In genomic region chr11:86586868-86587792, GRCm38 (mm10) we compare ENCODE assay signal across 8 mouse cellular contexts. TPM values are rescaled to one million over a fixed set of nuclear protein-coding genes. Genes with fewer than 3 reads are reported as not detected.
A peak's percentile ranks its signal among the peaks of the same experiment; 100 is the strongest.
DNase-seq lines count a peak whose midpoint lies in the region; ATAC-seq and TF ChIP-seq lines count a peak whose summit lies in the region.

No protein-coding gene starts in this region.

- H3K27ac ChIP-seq in forebrain, embryonic 10.5 days: peak overlapping the region; percentile 73
- H3K27ac ChIP-seq in forebrain, embryonic 13.5 days: no peak overlapping the region
- peak overlapping the region; percentile 96 for H3K27ac ChIP-seq in brown adipose tissue, adult 24 weeks (replicated peaks; ENCODE audit: low read depth, low read length)
- peak overlapping the region; percentile 94 for H3K27ac ChIP-seq in lung, embryonic 16.5 days (ENCODE audit: low read length)
- H3K27ac ChIP-seq in small intestine, adult 2 months (ENCODE audit: insufficient read depth, low read depth, low read length): peak overlapping the region; percentile 99

- H3K36me3 ChIP-seq in forebrain, embryonic 10.5 days (replicated peaks): peaks cover 4% of the 10 kb centered on the region; the same call in 1 of the 2 replicates
- H3K36me3 ChIP-seq in forebrain, embryonic 13.5 days (ENCODE audit: poor library complexity, severe bottlenecking): 0 out of 2 replicates have a peak, but pooled peaks cover 5% of the 10 kb centered on the region
- no peaks in the 10 kb centered on the region for H3K36me3 ChIP-seq in lung, embryonic 16.5 days (ENCODE audit: control insufficient read depth, insufficient read depth, low read length)
- peaks cover 23% of the 10 kb centered on the region for H3K36me3 ChIP-seq in small intestine, adult 2 months (ENCODE audit: control insufficient read depth, insufficient read depth, low read length)

- no peak overlapping the region for H3K4me2 ChIP-seq in forebrain, embryonic 13.5 days
- H3K4me2 ChIP-seq in lung, embryonic 16.5 days (ENCODE audit: low read depth, low read length): peak overlapping the region; percentile 77

- peak; percentile 90; the same call in 1 of the 2 replicates for TF ChIP-seq POLR2A in small intestine, adult 2 months (IDR thresholded peaks at IDR 0.05; ENCODE audit: low read depth, low read length)

- 13% methylated on average over 15 of the region's 15 CpGs for WGBS in forebrain, embryonic 10.5 days
- 18% methylated on average over 15 of the region's 15 CpGs for WGBS in forebrain, embryonic 13.5 days
- WGBS in lung, embryonic 16.5 days: 2% methylated on average over 15 of the region's 15 CpGs
- WGBS in small intestine, adult 2 months: under 1% methylated on average over 15 of the region's 15 CpGs

- no peak overlapping the region for H3K9ac ChIP-seq in forebrain, embryonic 13.5 days
- peak overlapping the region; percentile 83 for H3K9ac ChIP-seq in lung, embryonic 16.5 days (ENCODE audit: low read length)

- no peak for ATAC-seq in forebrain, embryonic 13.5 days
- ATAC-seq in lung, embryonic 16.5 days (ENCODE audit: low read depth): peak; percentile 92
- ATAC-seq in frontal cortex, adult (ENCODE audit: low TSS enrichment): no peak

- no peaks in the 10 kb centered on the region; the same call in 1 of the 2 replicates for H3K27me3 ChIP-seq in forebrain, embryonic 10.5 days (ENCODE audit: poor library complexity, severe bottlenecking)
- H3K27me3 ChIP-seq in forebrain, embryonic 13.5 days: no peaks in the 10 kb centered on the region
- no peaks in the 10 kb centered on the region for H3K27me3 ChIP-seq in lung, embryonic 16.5 days (ENCODE audit: control insufficient read depth, insufficient read depth, low read depth, low read length)
- H3K27me3 ChIP-seq in small intestine, adult 2 months (ENCODE audit: control insufficient read depth, insufficient read depth, low read length): no peaks in the 10 kb centered on the region

- peak overlapping the region; percentile 37 for H3K4me3 ChIP-seq in forebrain, embryonic 10.5 days
- no peak overlapping the region for H3K4me3 ChIP-seq in forebrain, embryonic 13.5 days
- H3K4me3 ChIP-seq in brown adipose tissue, adult 24 weeks (ENCODE audit: insufficient read depth, low read depth, low read length): peak overlapping the region; percentile 77
- H3K4me3 ChIP-seq in lung, embryonic 16.5 days (ENCODE audit: low read length): peak overlapping the region; percentile 66
- peak overlapping the region; percentile 76 for H3K4me3 ChIP-seq in small intestine, adult 2 months (ENCODE audit: low read depth, low read length)

- no peak for DNase-seq in forebrain, embryonic 10.5 days (ENCODE audit: extremely low spot score, low spot score)
- DNase-seq in heart, adult 18-20 months: peak; percentile 69 to 84
- DNase-seq in kidney, adult 18-20 months: peak; percentile 82

- no peaks in the 10 kb centered on the region for H3K9me3 ChIP-seq in forebrain, embryonic 10.5 days
- H3K9me3 ChIP-seq in forebrain, embryonic 13.5 days (replicated peaks): no peaks in the 10 kb centered on the region
- no peaks in the 10 kb centered on the region for H3K9me3 ChIP-seq in lung, embryonic 16.5 days (ENCODE audit: control insufficient read depth, low read length)

- H3K4me1 ChIP-seq in forebrain, embryonic 10.5 days: peaks cover 31% of the 10 kb centered on the region
- no peaks in the 10 kb centered on the region for H3K4me1 ChIP-seq in forebrain, embryonic 13.5 days
- H3K4me1 ChIP-seq in brown adipose tissue, adult 24 weeks (ENCODE audit: control insufficient read depth, insufficient read depth, insufficient read length, low read length): no peaks in the 10 kb centered on the region
- H3K4me1 ChIP-seq in lung, embryonic 16.5 days (replicated peaks; ENCODE audit: control insufficient read depth, insufficient read depth, low read length): peaks cover 16% of the 10 kb centered on the region
- H3K4me1 ChIP-seq in small intestine, adult 2 months (ENCODE audit: control insufficient read depth, insufficient read depth, insufficient read length, low read length): peaks cover 8% of the 10 kb centered on the region

- no peak for TF ChIP-seq CTCF in small intestine, adult 2 months (IDR thresholded peaks at IDR 0.05; ENCODE audit: extremely low read depth, insufficient read length, insufficient replicate concordance, low read depth, low read length)

RNA-seq across cellular contexts. Expression of gene Tubd1, which starts 42.3 kb away (rescaled TPM):
- polyA plus RNA-seq in forebrain, embryonic 10.5 days (2016; fragmentation: Nextera tagmentation; extraction: Ambion mirVana): 14.1 and 14.2 TPM in 2 replicates
- 9.9 and 10.7 TPM in 2 replicates for polyA plus RNA-seq in forebrain, embryonic 13.5 days (2015; fragmentation: Nextera tagmentation; extraction: Ambion mirVana)
- 7.5 and 9.3 TPM in 2 replicates for polyA plus RNA-seq in brown adipose tissue, adult 24 weeks (2012; ENCODE audit: insufficient read depth, insufficient read length, missing spikeins)
- 1 to 10 TPM; 5.3 TPM for total RNA-seq in heart, adult 18-20 months (2021)
- polyA plus RNA-seq in lung, embryonic 16.5 days (2015; fragmentation: Nextera tagmentation; extraction: Ambion mirVana): 13.3 and 14.0 TPM in 2 replicates
- 0.93 and 1.2 TPM in 2 replicates for polyA plus RNA-seq in small intestine, adult 2 months (2012; rRNA removed)

RNA-seq across cellular contexts. Expression of gene Rps6kb1, which starts 42.5 kb away (rescaled TPM):
- 63.7 and 66.0 TPM in 2 replicates for polyA plus RNA-seq in forebrain, embryonic 10.5 days (2016; fragmentation: Nextera tagmentation; extraction: Ambion mirVana)
- 62.6 and 63.9 TPM in 2 replicates for polyA plus RNA-seq in forebrain, embryonic 13.5 days (2015; fragmentation: Nextera tagmentation; extraction: Ambion mirVana)
- polyA plus RNA-seq in brown adipose tissue, adult 24 weeks (2012; ENCODE audit: insufficient read depth, insufficient read length, missing spikeins): 42.7 and 44.0 TPM in 2 replicates
- total RNA-seq in heart, adult 18-20 months (2021): 10 to 100 TPM; 20.0 to 22.1 TPM
- polyA plus RNA-seq in lung, embryonic 16.5 days (2015; fragmentation: Nextera tagmentation; extraction: Ambion mirVana): 56.4 and 62.1 TPM in 2 replicates
- polyA plus RNA-seq in small intestine, adult 2 months (2012; rRNA removed): 1.5 and 3.9 TPM in 2 replicates
